Mouse (Mus musculus): ENCODE results near the gene Gm10057. TPM values are rescaled to one million over a fixed set of nuclear protein-coding genes. Genes with fewer than 3 reads are reported as not detected.
"Not testable (repeated sequence)": the region's sequence is repeated elsewhere in the genome, so short reads cannot be mapped to it uniquely, and the experiment has no call there.

Gm10057 gene
- polyA plus RNA-seq (2012; rRNA removed), result not detected in 2 replicates

GRCm38 (mm10) chrX:154054939-154055338, at the start of gene Gm10057:
Gene Gm10057, minus strand, starts transcription at chrX:154055039.
- H3K4me1 ChIP-seq (ENCODE audit: control insufficient read depth, insufficient read depth, insufficient read length, low read length); H3K4me3 ChIP-seq (ENCODE audit: low read depth, low read length); H3K36me3 ChIP-seq (ENCODE audit: control insufficient read depth, insufficient read depth, low read length); H3K27me3 ChIP-seq (ENCODE audit: control insufficient read depth, insufficient read depth, low read length); H3K27ac ChIP-seq (ENCODE audit: insufficient read depth, low read depth, low read length): not testable (repeated sequence)

GRCm38 (mm10) chrX:154033727-154034126, 21.1 kb downstream of the Gm10057 start, which contains the start of gene 4921511M17Rik:
Gene 4921511M17Rik, minus strand, starts transcription at chrX:154033827.
- not testable (repeated sequence) for H3K27ac ChIP-seq (ENCODE audit: insufficient read depth, low read depth, low read length)

GRCm38 (mm10) chrX:154012540-154012939, 42.3 kb downstream of the Gm10057 start, which contains the start of gene Samt1:
Gene Samt1, minus strand, starts transcription at chrX:154012640.
- H3K27me3 ChIP-seq (ENCODE audit: control insufficient read depth, insufficient read depth, low read length); H3K4me1 ChIP-seq (ENCODE audit: control insufficient read depth, insufficient read depth, insufficient read length, low read length); H3K4me3 ChIP-seq (ENCODE audit: low read depth, low read length); H3K27ac ChIP-seq (ENCODE audit: insufficient read depth, low read depth, low read length); H3K36me3 ChIP-seq (ENCODE audit: control insufficient read depth, insufficient read depth, low read length): not testable (repeated sequence)

More at GRCm38 (mm10) chrX:154033727-154034126, 21.1 kb downstream of the Gm10057 start, which contains the start of gene 4921511M17Rik:
- not testable (repeated sequence) for H3K4me3 ChIP-seq (ENCODE audit: low read depth, low read length); H3K36me3 ChIP-seq (ENCODE audit: control insufficient read depth, insufficient read depth, low read length); H3K27me3 ChIP-seq (ENCODE audit: control insufficient read depth, insufficient read depth, low read length); H3K4me1 ChIP-seq (ENCODE audit: control insufficient read depth, insufficient read depth, insufficient read length, low read length)

Other genes with a start within 250 kb of the Gm10057 start
- 0.20 TPM in 1 of 2 replicates, not detected in the other for gene Spin2c, start 222.8 kb downstream of the Gm10057 start, polyA plus RNA-seq (2012; rRNA removed)
- gene Samt1, start 42.4 kb downstream of the Gm10057 start, polyA plus RNA-seq (2012; rRNA removed), result not detected in 2 replicates
- not detected in 2 replicates for gene 4921511M17Rik, start 21.2 kb downstream of the Gm10057 start, polyA plus RNA-seq (2012; rRNA removed)
- not detected in 2 replicates for gene Gm15140, start 65.6 kb upstream of the Gm10057 start, polyA plus RNA-seq (2012; rRNA removed)

Data from small intestine, adult 2 months (tissue).